Mouse (Mus musculus) C2C12 (cell line): ENCODE results near the gene 7420426K07Rik. TPM values are rescaled to one million over a fixed set of nuclear protein-coding genes. Genes with fewer than 3 reads are reported as not detected.

Experiments
- H3K27me3 ChIP-seq: one replicate; pipeline ENCODE4 v1.6.1; 2011; ENCODE audit not compliant: control insufficient read depth, insufficient read depth, insufficient read length
- H3K36me3 ChIP-seq: one replicate; pipeline ENCODE4 v1.6.1; 2011; ENCODE audit not compliant: control insufficient read depth, insufficient read depth
- H3K4me3 ChIP-seq: one replicate; pipeline ENCODE4 v1.5.1; 2011; ENCODE audit warnings: mild to moderate bottlenecking, control low read depth; ENCODE audit not compliant: poor library complexity, insufficient read depth, severe bottlenecking
- H3K79me2 ChIP-seq: one replicate; pipeline ENCODE4 v1.6.1; 2011; ENCODE audit not compliant: control insufficient read depth, insufficient read depth
- H3K79me3 ChIP-seq: one replicate; pipeline ENCODE4 v1.6.1; 2011; ENCODE audit warnings: low read depth, control low read depth
- H3ac ChIP-seq: one replicate; pipeline ENCODE3; 2011; ENCODE audit warnings: low read depth; ENCODE audit not compliant: control insufficient read depth, insufficient read length
- CEBPB ChIP-seq: IDR thresholded peaks from one replicate; pipeline ENCODE4 v1.6.1; 2011; ENCODE audit warnings: low read depth, mild to moderate bottlenecking, control low read depth, moderate library complexity
- CTCF ChIP-seq: IDR thresholded peaks from one replicate; pipeline ENCODE4 v1.5.1; 2011; ENCODE audit not compliant: control insufficient read depth, insufficient read depth, insufficient read length
- FOSL1 ChIP-seq: IDR thresholded peaks from one replicate; pipeline ENCODE4 v1.8.0; 2011; ENCODE audit warnings: mild to moderate bottlenecking, low read length; ENCODE audit not compliant: poor library complexity, insufficient read depth, severe bottlenecking
- MAX ChIP-seq: IDR thresholded peaks from one replicate; pipeline ENCODE4 v1.6.1; 2011; ENCODE audit warnings: mild to moderate bottlenecking, control low read depth
- MYOD1 ChIP-seq: IDR thresholded peaks from one replicate; pipeline ENCODE4 v1.6.1; 2011; ENCODE audit warnings: low read depth; ENCODE audit not compliant: control insufficient read depth, insufficient read length
- MYOG ChIP-seq: IDR thresholded peaks from one replicate; pipeline ENCODE4 v1.6.1; 2011; ENCODE audit not compliant: control insufficient read depth, insufficient read length; ENCODE audit errors: extremely low read depth
- USF1 ChIP-seq: IDR thresholded peaks from one replicate; pipeline ENCODE4 v1.6.1; 2011; ENCODE audit warnings: low read depth, mild to moderate bottlenecking, control low read depth, moderate library complexity
- long read RNA-seq, 2 experiments: library from polyadenylated mRNA; unstranded; transcript quantifications; one replicate each; pipeline ENCODE4 v2.0.0; 2019 to 2020
- polyA plus RNA-seq: library from polyadenylated mRNA; unstranded; fragments of >200 nt; fragmentation: generic; extraction: Trizol; gene quantifications from one replicate; pipeline ENCODE4 v1.2.1, GENCODE M21; 2012; ENCODE audit warnings: missing spikeins

7420426K07Rik gene
- not detected for polyA plus RNA-seq
- long read RNA-seq, experiment 1, result 0 reads
- long read RNA-seq, experiment 2, result 0 reads

DNA sequence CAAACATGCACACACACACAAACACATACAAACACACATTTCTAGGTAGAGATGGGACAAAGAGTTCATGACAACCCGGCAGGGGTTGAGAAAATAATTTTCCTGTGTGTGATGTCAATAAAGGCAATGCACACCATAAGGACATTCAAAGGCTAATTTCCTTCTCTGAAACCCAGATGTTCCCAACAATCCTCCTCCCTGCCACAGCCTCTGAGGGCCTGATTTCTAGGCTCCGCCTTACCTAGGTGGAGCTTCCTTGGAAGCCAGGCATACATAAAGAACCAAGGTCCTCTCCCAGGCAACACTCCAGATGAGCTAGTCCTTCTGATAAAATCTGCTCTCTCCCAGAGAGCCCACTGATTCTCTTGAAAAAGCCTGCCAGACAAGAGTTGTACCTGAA, at the start of gene 7420426K07Rik:
TSS of gene 7420426K07Rik (plus strand) at position 301 of the 400 bp plus-strand sequence.
- Histone ChIP-seq H3K36me3 (no peaks in the 10 kb centered on the region), H3K79me2 (no peaks in the 10 kb centered on the region), H3K4me3 (no peak within 1 kb of the TSS), H3K27me3 (no peaks in the 10 kb centered on the region), H3ac (no peak within 1 kb of the TSS), H3K79me3 (no peaks in the 10 kb centered on the region)
- TF ChIP-seq CEBPB, result no peak
- no peak for TF ChIP-seq MAX
- TF ChIP-seq USF1, result no peak
- no peak for TF ChIP-seq FOSL1
- TF ChIP-seq CTCF, result no peak
- TF ChIP-seq MYOD1, result no peak
- TF ChIP-seq MYOG, result no peak

DNA sequence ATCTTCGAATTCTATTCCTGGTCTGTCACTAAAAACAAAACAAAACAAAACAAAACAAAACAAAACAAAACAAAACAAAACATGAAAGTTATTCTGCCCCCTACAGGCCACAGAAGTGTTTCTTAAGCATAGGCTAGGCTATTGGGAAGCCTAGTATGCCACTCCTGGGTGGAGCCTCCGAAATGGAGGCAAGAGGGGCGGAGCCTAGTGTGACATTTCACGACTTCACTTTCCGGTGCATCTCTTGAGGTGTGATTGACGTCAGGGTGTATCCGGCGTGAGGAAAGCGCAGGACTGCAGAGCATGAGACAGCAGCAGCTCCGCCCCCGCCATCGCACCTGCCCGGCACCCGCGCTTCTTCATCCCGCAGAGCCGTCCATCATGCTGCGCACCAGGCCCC, 46.7 kb upstream of the 7420426K07Rik start, which contains the start of gene Prr23a2:
TSS of gene Prr23a2 (plus strand) at position 285 of the 400 bp plus-strand sequence.
- Histone ChIP-seq H3K36me3 (no peaks in the 10 kb centered on the region), H3K4me3 (no peak within 1 kb of the TSS), H3ac (no peak within 1 kb of the TSS), H3K79me3 (no peaks in the 10 kb centered on the region), H3K27me3 (no peaks in the 10 kb centered on the region), H3K79me2 (no peaks in the 10 kb centered on the region)
- TF ChIP-seq CEBPB (no peak), MYOG (no peak), FOSL1 (no peak), MYOD1 (no peak), MAX (no peak), CTCF (no peak), USF1 (no peak)

DNA sequence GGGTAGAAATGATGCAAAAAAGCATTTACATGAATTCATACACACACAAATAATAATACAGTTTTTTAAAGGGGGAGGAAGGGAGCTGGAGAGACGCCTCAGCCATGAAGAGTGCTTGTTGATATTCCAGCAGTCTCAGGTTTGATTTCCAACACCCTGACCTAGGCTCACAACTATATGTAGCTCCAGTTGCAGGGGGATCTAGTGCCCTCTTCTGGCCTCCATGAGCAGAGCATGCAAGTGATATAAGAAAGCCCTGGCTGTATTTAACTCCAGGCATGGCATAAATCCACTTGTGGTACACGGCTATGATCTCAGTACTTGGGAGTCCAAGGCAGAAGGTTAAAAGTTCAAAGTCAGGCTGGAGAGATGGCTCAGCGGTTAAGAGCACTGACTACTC, 39.5 kb upstream of the 7420426K07Rik start:
- H3K4me3 ChIP-seq, result no peak overlapping the region
- no peaks in the 10 kb centered on the region for H3K79me2 ChIP-seq
- no peaks in the 10 kb centered on the region for H3K79me3 ChIP-seq
- H3ac ChIP-seq, result no peak overlapping the region
- H3K36me3 ChIP-seq, result no peaks in the 10 kb centered on the region
- H3K27me3 ChIP-seq, result no peaks in the 10 kb centered on the region
- TF ChIP-seq USF1, result no peak
- no peak for TF ChIP-seq MYOG
- TF ChIP-seq FOSL1, result no peak
- no peak for TF ChIP-seq CTCF
- no peak for TF ChIP-seq CEBPB
- TF ChIP-seq MYOD1, result no peak
- TF ChIP-seq MAX, result no peak

DNA sequence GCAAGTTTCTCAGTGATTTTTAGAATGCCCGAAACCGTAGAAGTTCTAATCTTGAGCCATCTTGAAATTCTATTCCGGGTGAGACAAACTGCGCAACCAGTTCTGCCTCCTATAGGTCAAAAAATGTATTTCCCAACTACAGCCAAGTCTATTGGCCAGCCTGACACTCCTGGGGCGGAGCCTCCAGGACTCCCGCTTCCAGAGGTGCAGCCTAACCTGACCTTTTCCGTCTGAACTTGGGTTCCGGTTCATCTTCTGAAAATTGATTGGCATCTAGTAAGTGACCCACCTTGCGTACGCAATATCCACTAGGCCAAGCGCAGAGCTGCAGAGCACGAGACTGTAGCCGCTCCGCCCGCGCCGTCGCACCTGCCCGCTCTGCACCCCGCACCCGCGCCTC, 38.3 kb upstream of the 7420426K07Rik start, which contains the start of gene Prr23a3:
TSS of gene Prr23a3 (plus strand) at position 197 of the 400 bp plus-strand sequence.
- Histone ChIP-seq H3K27me3 (no peaks in the 10 kb centered on the region), H3K36me3 (no peaks in the 10 kb centered on the region), H3K79me2 (no peaks in the 10 kb centered on the region), H3ac (no peak within 1 kb of the TSS), H3K4me3 (no peak within 1 kb of the TSS), H3K79me3 (no peaks in the 10 kb centered on the region)
- no peak for TF ChIP-seq FOSL1
- TF ChIP-seq USF1, result no peak
- no peak for TF ChIP-seq CEBPB
- TF ChIP-seq MYOG, result no peak
- no peak for TF ChIP-seq MYOD1
- no peak for TF ChIP-seq MAX
- no peak for TF ChIP-seq CTCF

DNA sequence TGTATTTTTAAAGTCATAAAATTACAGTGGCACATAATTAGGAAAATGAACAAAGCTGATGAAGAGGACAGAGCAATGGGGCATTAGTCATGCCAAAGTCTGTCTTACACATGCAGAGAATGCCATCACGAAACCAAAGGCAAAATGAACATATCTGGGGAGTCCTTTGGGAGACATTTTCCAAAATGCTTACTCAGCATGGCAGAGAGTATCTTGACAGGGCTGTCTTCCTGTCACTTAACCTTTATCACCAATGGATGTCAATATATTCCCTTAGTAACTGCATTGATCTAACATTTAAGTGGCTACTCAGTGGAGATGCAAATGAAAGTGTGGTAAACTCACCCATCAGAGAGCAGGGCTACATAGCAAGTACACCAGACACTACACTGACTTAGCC, 1.4 kb upstream of the 7420426K07Rik start:
- Histone ChIP-seq H3K36me3 (no peaks in the 10 kb centered on the region), H3K4me3 (no peak overlapping the region), H3K27me3 (no peaks in the 10 kb centered on the region), H3ac (no peak overlapping the region), H3K79me2 (no peaks in the 10 kb centered on the region), H3K79me3 (no peaks in the 10 kb centered on the region)
- no peak for TF ChIP-seq MYOD1
- no peak for TF ChIP-seq MYOG
- TF ChIP-seq CTCF, result no peak
- no peak for TF ChIP-seq USF1
- TF ChIP-seq CEBPB, result no peak
- no peak for TF ChIP-seq MAX
- TF ChIP-seq FOSL1, result no peak

DNA sequence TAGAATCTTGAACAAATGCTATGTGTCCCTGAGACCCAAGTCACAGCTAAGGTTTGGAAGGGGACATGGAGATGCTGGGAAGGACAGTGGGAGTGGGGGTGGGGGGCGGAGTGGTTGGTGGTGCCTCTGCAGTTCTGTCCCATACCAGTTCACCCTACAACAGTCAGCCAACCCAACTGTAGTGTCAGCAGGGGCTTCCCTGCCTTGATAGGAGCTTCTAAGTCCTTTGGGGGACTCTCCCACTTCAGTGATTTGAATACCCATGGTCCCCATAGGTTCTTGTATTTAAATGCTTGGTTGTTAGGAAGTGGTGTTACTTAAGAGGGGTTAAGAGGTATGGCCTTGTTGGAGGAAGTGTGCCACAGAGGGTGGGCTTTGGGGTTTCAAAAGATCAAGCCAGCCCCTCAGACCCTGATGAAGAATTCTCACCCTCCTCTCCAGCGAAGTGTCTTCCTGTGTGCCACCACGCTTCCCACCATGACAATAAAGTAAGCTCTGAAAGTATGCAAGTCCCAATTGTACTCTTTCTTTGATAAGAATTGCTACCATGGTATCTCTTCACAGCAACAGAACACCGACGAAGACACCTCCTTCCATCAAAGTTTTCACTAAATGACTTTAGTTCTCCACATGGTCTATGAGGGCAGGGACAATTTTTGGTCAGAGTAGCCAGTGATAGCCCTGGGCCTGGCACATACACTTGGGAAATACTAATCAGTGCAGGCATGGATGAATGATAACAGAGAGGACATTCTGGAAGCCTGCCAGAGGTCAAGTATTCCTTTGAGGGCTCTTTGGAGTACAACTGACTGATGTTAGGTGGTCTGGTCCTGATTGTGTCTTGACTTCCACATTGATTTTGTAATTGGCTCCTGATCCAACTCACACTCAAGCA, 18.0 kb downstream of the 7420426K07Rik start:
- Histone ChIP-seq H3ac (no peak overlapping the region), H3K27me3 (peaks cover 4% of the 10 kb centered on the region), H3K79me3 (no peaks in the 10 kb centered on the region), H3K4me3 (no peak overlapping the region), H3K79me2 (no peaks in the 10 kb centered on the region), H3K36me3 (no peaks in the 10 kb centered on the region)
- TF ChIP-seq CTCF (no peak), FOSL1 (no peak), MYOD1 (no peak), CEBPB (no peak), MYOG (no peak), MAX (no peak), USF1 (no peak)
